Mouse (Mus musculus): ENCODE measurements around the gene Slc9a4. TPM values are rescaled to one million over a fixed set of nuclear protein-coding genes. Genes with fewer than 3 reads are reported as not detected.
"Not testable (repeated sequence)": the region's sequence is repeated elsewhere in the genome, so short reads cannot be mapped to it uniquely, and the experiment has no call there.

The Slc9a4 gene
- polyA plus RNA-seq, 1 experiment from 2014 or later: not detected

DNA sequence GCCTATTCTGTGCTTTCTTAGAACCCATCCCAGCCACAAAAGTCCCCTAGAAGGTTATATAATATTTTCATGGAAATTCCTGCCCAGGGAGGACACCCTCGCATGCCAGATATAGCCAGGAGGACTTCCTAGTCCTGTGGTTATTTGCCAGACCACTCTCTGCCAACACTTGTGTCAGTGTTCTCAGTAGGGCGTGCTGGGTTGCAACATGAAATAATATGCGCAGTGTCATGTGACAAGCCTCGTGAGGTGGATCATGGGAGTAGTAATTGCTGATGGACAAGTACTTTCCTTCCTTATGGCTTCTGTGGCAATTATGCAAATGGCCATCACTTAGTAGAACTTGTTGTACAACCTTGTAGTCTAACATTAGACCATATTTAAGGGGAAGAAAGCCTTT is 11.1 kb downstream of the Slc9a4 start:
- 65% methylated on average over 4 of the region's 4 CpGs for WGBS (ENCODE audit: insufficient replicate concordance)
- H3K27ac ChIP-seq (ENCODE audit: low read length): no peak overlapping the region
- no peaks in the 10 kb centered on the region for H3K27me3 ChIP-seq (ENCODE audit: control insufficient read depth, insufficient read depth, low read depth, low read length)
- H3K9ac ChIP-seq (ENCODE audit: low read depth, low read length): no peak overlapping the region
- no peak overlapping the region for H3K4me3 ChIP-seq (ENCODE audit: low read depth, low read length)
- no peaks in the 10 kb centered on the region for H3K36me3 ChIP-seq (ENCODE audit: control insufficient read depth, insufficient read depth)
- H3K4me1 ChIP-seq (ENCODE audit: control insufficient read depth, low read depth, low read length): no peaks in the 10 kb centered on the region
- no peaks in the 10 kb centered on the region for H3K9me3 ChIP-seq (replicated peaks; ENCODE audit: control insufficient read depth, low read length)
- ATAC-seq (ENCODE audit: low read depth): no peak
- no peak overlapping the region for H3K4me2 ChIP-seq (ENCODE audit: low read depth, low read length)

DNA sequence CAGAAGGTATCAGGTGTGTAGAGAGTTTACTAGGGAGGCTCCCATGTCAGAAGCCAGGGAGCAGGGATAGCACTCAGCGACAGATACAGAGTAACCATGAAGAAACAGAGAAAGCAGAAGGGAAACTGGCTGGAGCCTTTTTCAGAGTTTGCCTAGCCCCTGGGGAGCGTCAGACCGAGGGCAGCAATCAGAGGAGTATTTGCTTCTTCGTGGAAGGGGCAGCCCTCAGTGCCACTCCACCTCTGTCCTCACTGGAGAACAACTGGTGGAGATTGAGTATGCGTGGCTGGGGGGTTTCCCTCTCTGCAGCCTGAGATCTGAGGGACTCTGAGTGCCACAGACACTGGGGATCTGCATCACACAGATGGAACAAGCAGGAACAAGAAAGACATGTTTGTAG is 17.9 kb downstream of the Slc9a4 start:
- no peak for ATAC-seq (ENCODE audit: low read depth)
- Histone ChIP-seq H3K4me3 (ENCODE audit: low read depth, low read length) (no peak overlapping the region), H3K27ac (ENCODE audit: low read length) (no peak overlapping the region), H3K9ac (ENCODE audit: low read depth, low read length) (no peak overlapping the region), H3K36me3 (ENCODE audit: control insufficient read depth, insufficient read depth) (no peaks in the 10 kb centered on the region), H3K4me2 (ENCODE audit: low read depth, low read length) (no peak overlapping the region), H3K27me3 (ENCODE audit: control insufficient read depth, insufficient read depth, low read depth, low read length) (no peaks in the 10 kb centered on the region), H3K9me3 (replicated peaks; ENCODE audit: control insufficient read depth, low read length) (no peaks in the 10 kb centered on the region), H3K4me1 (ENCODE audit: control insufficient read depth, low read depth, low read length) (no peaks in the 10 kb centered on the region)
- WGBS (ENCODE audit: insufficient replicate concordance): 36% methylated on average over 5 of the region's 5 CpGs

DNA sequence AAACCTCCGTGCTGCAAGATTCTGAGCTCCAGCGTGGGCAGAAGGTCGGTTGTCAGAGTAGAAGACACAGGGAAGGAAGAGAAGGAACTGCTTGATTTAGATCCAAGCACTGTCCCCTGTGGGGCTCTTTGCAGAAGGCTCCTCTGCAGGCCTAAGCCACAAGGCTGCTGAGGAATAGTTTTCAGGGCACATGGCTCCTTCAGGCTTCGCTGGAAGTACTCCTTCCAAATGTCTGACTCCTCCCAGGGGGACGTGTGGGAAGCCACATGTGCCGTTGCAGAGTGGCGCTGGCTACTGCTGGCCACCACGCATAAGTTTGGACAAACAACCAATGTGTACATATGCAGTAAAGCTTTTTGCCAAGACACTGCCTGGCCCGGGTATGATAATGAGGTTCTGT is 19.8 kb downstream of the Slc9a4 start:
- H3K9ac ChIP-seq (ENCODE audit: low read depth, low read length); H3K9me3 ChIP-seq (replicated peaks; ENCODE audit: control insufficient read depth, low read length); H3K36me3 ChIP-seq (ENCODE audit: control insufficient read depth, insufficient read depth); H3K4me1 ChIP-seq (ENCODE audit: control insufficient read depth, low read depth, low read length); H3K4me3 ChIP-seq (ENCODE audit: low read depth, low read length); H3K4me2 ChIP-seq (ENCODE audit: low read depth, low read length); H3K27ac ChIP-seq (ENCODE audit: low read length); H3K27me3 ChIP-seq (ENCODE audit: control insufficient read depth, insufficient read depth, low read depth, low read length); ATAC-seq (ENCODE audit: low read depth): not testable (repeated sequence)
- WGBS (ENCODE audit: insufficient replicate concordance): 68% methylated on average over 9 of the region's 9 CpGs

DNA sequence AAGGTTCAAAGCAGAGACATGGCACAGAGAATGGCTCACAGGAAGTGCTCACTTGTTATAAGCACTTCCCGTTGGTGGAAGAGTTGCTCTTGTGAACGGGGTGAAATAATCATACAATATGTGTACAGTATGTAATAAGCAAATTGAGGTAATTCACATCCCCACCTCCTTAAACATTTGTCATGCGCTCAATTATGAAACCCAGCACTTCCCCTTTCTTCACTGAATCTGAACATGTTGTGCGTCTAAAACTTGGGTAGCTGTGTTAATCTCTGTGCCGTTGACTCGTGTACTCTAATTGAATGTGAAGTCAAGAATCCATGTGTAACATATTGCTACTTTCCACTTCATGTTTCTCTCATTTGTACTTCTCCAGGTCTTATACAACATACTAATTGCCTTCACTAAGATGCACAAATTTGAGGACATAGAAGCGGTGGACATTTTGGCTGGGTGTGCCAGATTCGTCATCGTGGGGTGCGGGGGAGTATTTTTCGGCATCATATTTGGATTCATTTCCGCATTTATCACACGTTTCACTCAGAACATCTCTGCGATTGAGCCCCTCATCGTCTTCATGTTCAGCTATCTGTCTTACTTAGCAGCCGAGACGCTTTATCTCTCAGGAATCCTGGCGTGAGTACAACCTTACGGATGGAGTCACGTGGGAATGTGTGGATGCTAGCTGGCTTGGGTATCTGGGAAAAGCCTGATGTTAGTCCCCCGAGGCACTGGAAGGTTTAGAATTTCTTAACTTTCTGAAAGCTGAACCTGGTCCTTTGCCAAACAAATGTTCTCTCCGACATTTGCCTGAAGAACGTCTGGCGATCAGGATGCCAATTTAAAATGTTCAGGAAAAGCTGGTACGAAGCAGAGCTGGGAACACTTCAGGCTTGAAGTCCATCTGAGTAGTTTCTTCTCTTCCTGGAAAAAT is 20.8 kb downstream of the Slc9a4 start:
- Histone ChIP-seq H3K36me3 (ENCODE audit: control insufficient read depth, insufficient read depth) (no peaks in the 10 kb centered on the region), H3K9ac (ENCODE audit: low read depth, low read length) (no peak overlapping the region), H3K27me3 (ENCODE audit: control insufficient read depth, insufficient read depth, low read depth, low read length) (no peaks in the 10 kb centered on the region), H3K27ac (ENCODE audit: low read length) (no peak overlapping the region), H3K4me3 (ENCODE audit: low read depth, low read length) (no peak overlapping the region), H3K9me3 (replicated peaks; ENCODE audit: control insufficient read depth, low read length) (no peaks in the 10 kb centered on the region), H3K4me1 (ENCODE audit: control insufficient read depth, low read depth, low read length) (no peaks in the 10 kb centered on the region), H3K4me2 (ENCODE audit: low read depth, low read length) (no peak overlapping the region)
- WGBS (ENCODE audit: insufficient replicate concordance): 65% methylated on average over 25 of the region's 25 CpGs
- ATAC-seq (ENCODE audit: low read depth): no peak

DNA sequence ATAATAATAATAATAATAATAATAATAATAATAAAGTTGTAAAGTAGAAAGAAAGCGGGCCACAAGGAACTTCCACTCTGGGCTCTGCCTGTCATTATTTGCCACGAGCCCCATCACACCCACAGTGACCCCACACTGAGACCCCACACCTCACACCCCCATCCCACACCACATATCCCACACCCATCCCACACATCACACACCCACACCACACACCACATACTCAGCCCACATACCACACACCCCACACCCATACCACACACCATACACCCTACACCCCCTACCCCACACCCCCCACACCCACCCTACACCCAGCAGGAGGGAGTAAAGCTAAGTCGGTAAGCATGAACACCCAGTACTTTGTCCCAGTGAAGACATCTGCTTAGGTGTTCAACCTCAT is 21.6 kb downstream of the Slc9a4 start:
- no peak overlapping the region for H3K9ac ChIP-seq (ENCODE audit: low read depth, low read length)
- H3K27ac ChIP-seq (ENCODE audit: low read length): no peak overlapping the region
- no peaks in the 10 kb centered on the region for H3K4me1 ChIP-seq (ENCODE audit: control insufficient read depth, low read depth, low read length)
- ATAC-seq (ENCODE audit: low read depth): no peak
- no peaks in the 10 kb centered on the region for H3K36me3 ChIP-seq (ENCODE audit: control insufficient read depth, insufficient read depth)
- no peaks in the 10 kb centered on the region for H3K9me3 ChIP-seq (replicated peaks; ENCODE audit: control insufficient read depth, low read length)
- H3K27me3 ChIP-seq (ENCODE audit: control insufficient read depth, insufficient read depth, low read depth, low read length): no peaks in the 10 kb centered on the region
- 57% methylated on average over 3 of the region's 3 CpGs for WGBS (ENCODE audit: insufficient replicate concordance)
- H3K4me3 ChIP-seq (ENCODE audit: low read depth, low read length): no peak overlapping the region
- no peak overlapping the region for H3K4me2 ChIP-seq (ENCODE audit: low read depth, low read length)

DNA sequence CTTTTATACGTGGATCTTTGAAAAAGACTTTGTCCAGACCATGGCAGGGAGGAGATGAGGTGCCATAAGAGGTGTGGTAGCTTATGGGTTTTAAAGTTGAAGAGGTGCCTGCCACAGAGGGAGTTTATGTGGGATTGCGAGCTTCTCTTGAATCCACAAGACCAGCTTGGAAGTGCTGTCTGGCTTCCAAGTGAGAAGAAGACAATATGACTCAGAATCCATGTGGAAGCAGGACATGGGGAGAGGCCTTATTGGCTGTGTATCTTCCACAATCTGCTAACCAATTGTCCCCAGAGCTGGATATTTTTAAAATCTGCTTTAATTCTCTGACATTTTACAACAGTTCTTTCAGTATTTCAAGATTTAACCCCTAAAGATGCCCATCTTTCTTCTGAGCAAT is 33.3 kb downstream of the Slc9a4 start:
- 74% methylated on average over 2 of the region's 2 CpGs for WGBS (ENCODE audit: insufficient replicate concordance)
- no peak for ATAC-seq (ENCODE audit: low read depth)
- no peaks in the 10 kb centered on the region for H3K27me3 ChIP-seq (ENCODE audit: control insufficient read depth, insufficient read depth, low read depth, low read length)

DNA sequence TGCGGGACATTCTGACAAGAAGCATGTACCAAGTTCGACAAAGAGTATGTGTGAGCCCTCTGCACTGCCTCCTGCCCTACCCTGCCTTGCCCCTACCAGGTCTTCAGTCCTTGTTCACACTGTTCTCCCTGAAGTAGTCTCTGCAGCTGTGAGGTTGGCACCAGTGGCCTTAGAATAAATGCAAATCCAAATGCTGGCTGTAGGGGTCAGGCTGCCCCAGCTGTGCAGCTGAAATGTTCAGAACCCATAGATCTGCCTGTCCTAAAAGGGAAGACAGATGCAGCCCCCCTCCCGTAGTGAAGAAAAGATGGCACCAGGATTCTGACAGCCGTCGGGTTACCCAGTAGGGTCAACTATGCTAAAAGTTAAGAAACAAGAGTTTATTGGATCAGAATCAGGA is 39.2 kb downstream of the Slc9a4 start:
- 66% methylated on average over 5 of the region's 5 CpGs for WGBS (ENCODE audit: insufficient replicate concordance)
- H3K27me3 ChIP-seq (ENCODE audit: control insufficient read depth, insufficient read depth, low read depth, low read length): no peaks in the 10 kb centered on the region
- H3K9ac ChIP-seq (ENCODE audit: low read depth, low read length): no peak overlapping the region
- H3K4me3 ChIP-seq (ENCODE audit: low read depth, low read length): no peak overlapping the region
- no peaks in the 10 kb centered on the region for H3K36me3 ChIP-seq (ENCODE audit: control insufficient read depth, insufficient read depth)
- H3K4me1 ChIP-seq (ENCODE audit: control insufficient read depth, low read depth, low read length): no peaks in the 10 kb centered on the region
- no peak for ATAC-seq (ENCODE audit: low read depth)
- no peak overlapping the region for H3K27ac ChIP-seq (ENCODE audit: low read length)
- no peaks in the 10 kb centered on the region for H3K9me3 ChIP-seq (replicated peaks; ENCODE audit: control insufficient read depth, low read length)
- no peak overlapping the region for H3K4me2 ChIP-seq (ENCODE audit: low read depth, low read length)

More for the DNA sequence above, 33.3 kb downstream of the Slc9a4 start:
- H3K27ac ChIP-seq (ENCODE audit: low read length): no peak overlapping the region
- H3K4me3 ChIP-seq (ENCODE audit: low read depth, low read length): no peak overlapping the region
- H3K9me3 ChIP-seq (replicated peaks; ENCODE audit: control insufficient read depth, low read length): no peaks in the 10 kb centered on the region
- H3K4me2 ChIP-seq (ENCODE audit: low read depth, low read length): no peak overlapping the region
- H3K4me1 ChIP-seq (ENCODE audit: control insufficient read depth, low read depth, low read length): no peaks in the 10 kb centered on the region
- no peak overlapping the region for H3K9ac ChIP-seq (ENCODE audit: low read depth, low read length)
- no peaks in the 10 kb centered on the region for H3K36me3 ChIP-seq (ENCODE audit: control insufficient read depth, insufficient read depth)

DNA sequence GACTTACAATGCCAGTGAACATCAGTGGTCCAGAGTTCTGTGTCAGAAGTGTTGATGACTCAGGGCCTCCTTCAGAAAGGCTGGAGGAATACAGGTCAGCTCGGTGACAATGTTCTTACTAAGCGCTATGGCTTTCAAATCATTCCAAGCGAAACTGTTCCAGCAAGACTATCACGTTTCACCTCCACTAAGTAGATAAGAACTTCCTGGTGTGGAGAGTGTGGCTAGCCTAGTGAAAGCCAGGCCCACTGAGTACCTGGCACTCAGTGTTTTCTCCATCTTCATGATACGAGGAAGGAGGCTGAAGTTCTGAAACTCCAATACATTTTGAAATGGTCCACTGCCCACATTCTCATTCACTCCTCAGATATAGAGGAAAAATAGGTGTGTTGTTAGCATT is 40.0 kb downstream of the Slc9a4 start:
- H3K9me3 ChIP-seq (replicated peaks; ENCODE audit: control insufficient read depth, low read length): no peaks in the 10 kb centered on the region
- no peak overlapping the region for H3K9ac ChIP-seq (ENCODE audit: low read depth, low read length)
- H3K27ac ChIP-seq (ENCODE audit: low read length): no peak overlapping the region
- no peaks in the 10 kb centered on the region for H3K4me1 ChIP-seq (ENCODE audit: control insufficient read depth, low read depth, low read length)
- no peak overlapping the region for H3K4me2 ChIP-seq (ENCODE audit: low read depth, low read length)
- no peak overlapping the region for H3K4me3 ChIP-seq (ENCODE audit: low read depth, low read length)
- H3K27me3 ChIP-seq (ENCODE audit: control insufficient read depth, insufficient read depth, low read depth, low read length): no peaks in the 10 kb centered on the region
- WGBS (ENCODE audit: insufficient replicate concordance): 46% methylated on average over 5 of the region's 5 CpGs
- ATAC-seq (ENCODE audit: low read depth): no peak
- no peaks in the 10 kb centered on the region for H3K36me3 ChIP-seq (ENCODE audit: control insufficient read depth, insufficient read depth)

DNA sequence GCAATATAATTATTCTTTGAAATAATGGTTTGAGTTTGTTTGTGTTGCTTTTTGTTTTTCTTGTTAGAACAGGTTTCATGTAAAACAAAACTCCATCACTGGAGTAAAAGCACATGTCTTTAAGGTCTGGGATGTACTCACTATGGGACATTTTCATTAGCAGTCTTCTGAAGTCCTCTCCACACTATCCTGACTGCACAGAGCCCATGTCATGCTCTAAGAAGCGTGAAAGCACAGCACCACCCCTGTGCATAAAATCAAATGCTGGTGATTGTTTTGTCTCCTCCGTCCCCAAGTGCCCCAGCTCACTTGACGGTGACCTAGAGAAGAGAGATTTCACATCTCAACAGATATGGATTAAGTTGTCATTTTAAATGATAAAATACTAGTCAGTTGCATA is 45.1 kb downstream of the Slc9a4 start:
- 58% methylated on average over 3 of the region's 3 CpGs for WGBS (ENCODE audit: insufficient replicate concordance)
- H3K9me3 ChIP-seq (replicated peaks; ENCODE audit: control insufficient read depth, low read length): no peaks in the 10 kb centered on the region

More for the DNA sequence above, 45.1 kb downstream of the Slc9a4 start:
- Histone ChIP-seq H3K4me1 (ENCODE audit: control insufficient read depth, low read depth, low read length) (no peaks in the 10 kb centered on the region), H3K4me2 (ENCODE audit: low read depth, low read length) (no peak overlapping the region), H3K9ac (ENCODE audit: low read depth, low read length) (no peak overlapping the region), H3K4me3 (ENCODE audit: low read depth, low read length) (no peak overlapping the region), H3K36me3 (ENCODE audit: control insufficient read depth, insufficient read depth) (no peaks in the 10 kb centered on the region), H3K27ac (ENCODE audit: low read length) (no peak overlapping the region), H3K27me3 (ENCODE audit: control insufficient read depth, insufficient read depth, low read depth, low read length) (no peaks in the 10 kb centered on the region)
- no peak for ATAC-seq (ENCODE audit: low read depth)

Data from liver, embryonic 16.5 days (tissue).